Mouse (Mus musculus): ENCODE measurements around the gene Casp14. TPM values are rescaled to one million over a fixed set of nuclear protein-coding genes. Genes with fewer than 3 reads are reported as not detected.

The Casp14 gene
- not detected in 2 replicates for polyA plus RNA-seq (2015; fragmentation: Nextera tagmentation; extraction: Ambion mirVana)

- no peak within 1 kb of the TSS for H3K9ac ChIP-seq
- no peak within 1 kb of the TSS for H3K27ac ChIP-seq
- no peak within 1 kb of the TSS for H3K4me3 ChIP-seq
- no peaks in the 10 kb centered on the region for H3K27me3 ChIP-seq (replicated peaks)
- no peaks in the 10 kb centered on the region for H3K9me3 ChIP-seq
- H3K36me3 ChIP-seq (replicated peaks) = no peaks in the 10 kb centered on the region
- H3K4me1 ChIP-seq = no peaks in the 10 kb centered on the region
- no peak within 1 kb of the TSS for H3K4me2 ChIP-seq
- ATAC-seq (replicated peaks) = no peak
- WGBS = 69% methylated on average over 11 of the region's 11 CpGs
These were observed at the start of gene Casp14 for GRCm38 (mm10) chr10:78718056-78718455. TSS of gene Casp14 (minus strand) at chr10:78718294.

GRCm38 (mm10) chr10:78765570-78765969 is 47.5 kb upstream of the Casp14 start:
- WGBS = 79% methylated on average over 1 of the region's 1 CpGs
- no peak overlapping the region for H3K9ac ChIP-seq
- no peaks in the 10 kb centered on the region for H3K27me3 ChIP-seq (replicated peaks)
- H3K27ac ChIP-seq = no peak overlapping the region
- 0 out of 2 replicates have a peak, but pooled peaks cover 4% of the 10 kb centered on the region for H3K9me3 ChIP-seq
- ATAC-seq (replicated peaks) = no peak
- no peaks in the 10 kb centered on the region for H3K4me1 ChIP-seq
- H3K4me2 ChIP-seq = no peak overlapping the region
- no peaks in the 10 kb centered on the region for H3K36me3 ChIP-seq (replicated peaks)
- H3K4me3 ChIP-seq = no peak overlapping the region

- H3K27me3 ChIP-seq (replicated peaks) = no peaks in the 10 kb centered on the region
- H3K4me2 ChIP-seq = no peak overlapping the region
- H3K4me1 ChIP-seq = peaks cover 8% of the 10 kb centered on the region
- H3K9ac ChIP-seq = no peak overlapping the region
- H3K4me3 ChIP-seq = no peak overlapping the region
- ATAC-seq (replicated peaks) = no peak
- WGBS = 20% methylated on average over 6 of the region's 6 CpGs
- no peaks in the 10 kb centered on the region for H3K36me3 ChIP-seq (replicated peaks)
- H3K27ac ChIP-seq = no peak overlapping the region
- H3K9me3 ChIP-seq = no peaks in the 10 kb centered on the region
These were observed 37.9 kb upstream of the Casp14 start for GRCm38 (mm10) chr10:78756021-78756420.

- peak within 1 kb of the TSS; percentile 87 for H3K4me2 ChIP-seq
- H3K9ac ChIP-seq = peak within 1 kb of the TSS; percentile 79
- WGBS = under 1% methylated on average over 61 of the region's 61 CpGs
- peaks cover 20% of the 10 kb centered on the region for H3K4me1 ChIP-seq
- ATAC-seq (replicated peaks) = peak; percentile 96
- no peaks in the 10 kb centered on the region for H3K27me3 ChIP-seq (replicated peaks)
- peak within 1 kb of the TSS; percentile 54 for H3K4me3 ChIP-seq
- H3K36me3 ChIP-seq (replicated peaks) = no peaks in the 10 kb centered on the region
- H3K27ac ChIP-seq = peak within 1 kb of the TSS; percentile 92
- H3K9me3 ChIP-seq = no peaks in the 10 kb centered on the region
These were observed 34.5 kb upstream of the Casp14 start, which contains the start of gene Ccdc105 for GRCm38 (mm10) chr10:78752452-78753191. TSS of gene Ccdc105 (minus strand) at chr10:78753065.

GRCm38 (mm10) chr10:78748946-78749345 is 30.9 kb upstream of the Casp14 start:
- Histone ChIP-seq H3K9me3 (no peaks in the 10 kb centered on the region), H3K9ac (no peak overlapping the region), H3K4me1 (peaks cover 22% of the 10 kb centered on the region), H3K27ac (no peak overlapping the region), H3K36me3 (replicated peaks) (no peaks in the 10 kb centered on the region), H3K4me3 (no peak overlapping the region), H3K27me3 (replicated peaks) (no peaks in the 10 kb centered on the region), H3K4me2 (no peak overlapping the region)
- 90% methylated on average over 6 of the region's 6 CpGs for WGBS
- ATAC-seq (replicated peaks) = no peak

- H3K9me3 ChIP-seq = no peaks in the 10 kb centered on the region
- no peaks in the 10 kb centered on the region for H3K36me3 ChIP-seq (replicated peaks)
- H3K4me2 ChIP-seq = peak overlapping the region; percentile 58
- no peak for ATAC-seq (replicated peaks)
- no peak overlapping the region for H3K27ac ChIP-seq
- peaks cover 22% of the 10 kb centered on the region for H3K4me1 ChIP-seq
- peak overlapping the region; percentile 43 for H3K4me3 ChIP-seq
- 80% methylated on average over 13 of the region's 13 CpGs for WGBS
- no peaks in the 10 kb centered on the region for H3K27me3 ChIP-seq (replicated peaks)
- no peak overlapping the region for H3K9ac ChIP-seq
These were observed 30.1 kb upstream of the Casp14 start for GRCm38 (mm10) chr10:78748161-78748560.

- Histone ChIP-seq H3K27ac (peak overlapping the region; percentile 64; the same call in 1 of the 2 replicates), H3K27me3 (replicated peaks) (no peaks in the 10 kb centered on the region), H3K9me3 (no peaks in the 10 kb centered on the region), H3K4me3 (peak overlapping the region; percentile 43), H3K4me1 (peaks cover 21% of the 10 kb centered on the region), H3K9ac (peak overlapping the region; percentile 44), H3K36me3 (replicated peaks) (no peaks in the 10 kb centered on the region), H3K4me2 (peak overlapping the region; percentile 58)
- peak; percentile 94 for ATAC-seq (replicated peaks)
- WGBS = 3% methylated on average over 27 of the region's 27 CpGs
These were observed 29.1 kb upstream of the Casp14 start for GRCm38 (mm10) chr10:78747035-78747721.

- Histone ChIP-seq H3K4me1 (peaks cover 15% of the 10 kb centered on the region; the same call in 1 of the 2 replicates), H3K9ac (no peak overlapping the region), H3K9me3 (no peaks in the 10 kb centered on the region), H3K36me3 (replicated peaks) (no peaks in the 10 kb centered on the region), H3K4me3 (no peak overlapping the region), H3K27ac (no peak overlapping the region), H3K27me3 (replicated peaks) (no peaks in the 10 kb centered on the region), H3K4me2 (no peak overlapping the region)
- WGBS = 65% methylated on average over 4 of the region's 4 CpGs
- no peak for ATAC-seq (replicated peaks)
These were observed 27.5 kb upstream of the Casp14 start for GRCm38 (mm10) chr10:78745453-78746232.

- Histone ChIP-seq H3K27ac (no peak overlapping the region), H3K4me1 (peaks cover 15% of the 10 kb centered on the region; the same call in 1 of the 2 replicates), H3K4me2 (no peak overlapping the region), H3K9me3 (no peaks in the 10 kb centered on the region), H3K27me3 (replicated peaks) (no peaks in the 10 kb centered on the region), H3K36me3 (replicated peaks) (no peaks in the 10 kb centered on the region), H3K9ac (no peak overlapping the region), H3K4me3 (no peak overlapping the region)
- ATAC-seq (replicated peaks) = no peak
These were observed 25.6 kb upstream of the Casp14 start for GRCm38 (mm10) chr10:78743721-78744120.

GRCm38 (mm10) chr10:78739821-78740220 is 21.7 kb upstream of the Casp14 start:
- H3K27me3 ChIP-seq (replicated peaks) = no peaks in the 10 kb centered on the region
- H3K4me1 ChIP-seq = no peaks in the 10 kb centered on the region
- no peak overlapping the region for H3K9ac ChIP-seq
- H3K9me3 ChIP-seq = no peaks in the 10 kb centered on the region
- H3K27ac ChIP-seq = no peak overlapping the region
- no peak for ATAC-seq (replicated peaks)
- WGBS = 77% methylated on average over 4 of the region's 4 CpGs
- H3K4me2 ChIP-seq = no peak overlapping the region
- H3K4me3 ChIP-seq = no peak overlapping the region
- H3K36me3 ChIP-seq (replicated peaks) = no peaks in the 10 kb centered on the region

- no peaks in the 10 kb centered on the region for H3K27me3 ChIP-seq (replicated peaks)
- no peaks in the 10 kb centered on the region for H3K36me3 ChIP-seq (replicated peaks)
- no peak overlapping the region for H3K27ac ChIP-seq
- H3K9me3 ChIP-seq = no peaks in the 10 kb centered on the region
- no peak for ATAC-seq (replicated peaks)
- no peak overlapping the region for H3K9ac ChIP-seq
- no peak overlapping the region for H3K4me2 ChIP-seq
- H3K4me1 ChIP-seq = no peaks in the 10 kb centered on the region
- WGBS = 87% methylated on average over 5 of the region's 5 CpGs
- no peak overlapping the region for H3K4me3 ChIP-seq
These were observed 9.8 kb upstream of the Casp14 start for GRCm38 (mm10) chr10:78727876-78728275.

- 62% methylated on average over 3 of the region's 3 CpGs for WGBS
- Histone ChIP-seq H3K4me3 (no peak overlapping the region), H3K36me3 (replicated peaks) (no peaks in the 10 kb centered on the region), H3K27ac (no peak overlapping the region), H3K27me3 (replicated peaks) (no peaks in the 10 kb centered on the region), H3K4me1 (no peaks in the 10 kb centered on the region), H3K4me2 (no peak overlapping the region), H3K9ac (no peak overlapping the region), H3K9me3 (no peaks in the 10 kb centered on the region)
- no peak for ATAC-seq (replicated peaks)
These were observed 8.9 kb upstream of the Casp14 start for GRCm38 (mm10) chr10:78727035-78727434.

All from midbrain, embryonic 15.5 days (tissue).